Mouse (Mus musculus): ENCODE measurements around the gene Lcp1. TPM values are rescaled to one million over a fixed set of nuclear protein-coding genes. Genes with fewer than 3 reads are reported as not detected.

The Lcp1 gene
- total and polyA plus RNA-seq, 2 experiments: 15.5 to 55.5 TPM

- Histone ChIP-seq H3K4me3 (ENCODE audit: insufficient read depth, low read depth, low read length) (no peak overlapping the region), H3K27me3 (ENCODE audit: control insufficient read depth, insufficient read depth, low read length) (no peaks in the 10 kb centered on the region), H3K9ac (ENCODE audit: low read depth, low read length) (no peak overlapping the region), H3K36me3 (ENCODE audit: control insufficient read depth, insufficient read depth, low read length) (no peaks in the 10 kb centered on the region), H3K4me1 (ENCODE audit: control insufficient read depth, insufficient read depth, low read length) (peaks cover 16% of the 10 kb centered on the region), H3K27ac (replicated peaks; ENCODE audit: insufficient read depth, low read depth, low read length) (no peak overlapping the region), H3K79me2 (ENCODE audit: control insufficient read depth, insufficient read depth, low read length) (peaks cover 14% of the 10 kb centered on the region; the same call in 1 of the 2 replicates)
- DNase-seq (ENCODE audit: extremely low read depth, low read depth, low spot score): peak; percentile 85
- no peak for TF ChIP-seq CTCF (IDR thresholded peaks at IDR 0.05; ENCODE audit: low read depth, low read length)
- TF ChIP-seq POLR2A (IDR thresholded peaks at IDR 0.05; ENCODE audit: extremely low read depth, insufficient read depth, low read length): no peak
- WGBS: 32% methylated on average over 8 of the region's 8 CpGs
Measured at GRCm38 (mm10) chr14:75154481-75154880, 23.6 kb downstream of the Lcp1 start.

- Histone ChIP-seq H3K27me3 (ENCODE audit: control insufficient read depth, insufficient read depth, low read length) (no peaks in the 10 kb centered on the region), H3K27ac (replicated peaks; ENCODE audit: insufficient read depth, low read depth, low read length) (no peak overlapping the region), H3K9ac (ENCODE audit: low read depth, low read length) (no peak overlapping the region), H3K4me1 (ENCODE audit: control insufficient read depth, insufficient read depth, low read length) (peaks cover 6% of the 10 kb centered on the region), H3K79me2 (ENCODE audit: control insufficient read depth, insufficient read depth, low read length) (peaks cover 7% of the 10 kb centered on the region; the same call in 1 of the 2 replicates), H3K4me3 (ENCODE audit: insufficient read depth, low read depth, low read length) (no peak overlapping the region), H3K36me3 (ENCODE audit: control insufficient read depth, insufficient read depth, low read length) (no peaks in the 10 kb centered on the region; the same call in 1 of the 2 replicates)
- TF ChIP-seq POLR2A (IDR thresholded peaks at IDR 0.05; ENCODE audit: extremely low read depth, insufficient read depth, low read length) (no peak), CTCF (IDR thresholded peaks at IDR 0.05; ENCODE audit: low read depth, low read length) (no peak)
- no peak for DNase-seq (ENCODE audit: extremely low read depth, low read depth, low spot score)
- WGBS: 82% methylated on average over 2 of the region's 2 CpGs
Measured at GRCm38 (mm10) chr14:75159375-75159774, 28.5 kb downstream of the Lcp1 start.

- peak; percentile 41 for DNase-seq (ENCODE audit: extremely low read depth, low read depth, low spot score)
- Histone ChIP-seq H3K9ac (ENCODE audit: low read depth, low read length) (no peak overlapping the region), H3K27me3 (ENCODE audit: control insufficient read depth, insufficient read depth, low read length) (no peaks in the 10 kb centered on the region), H3K4me1 (ENCODE audit: control insufficient read depth, insufficient read depth, low read length) (no peaks in the 10 kb centered on the region; the same call in 1 of the 2 replicates), H3K4me3 (ENCODE audit: insufficient read depth, low read depth, low read length) (no peak overlapping the region), H3K27ac (replicated peaks; ENCODE audit: insufficient read depth, low read depth, low read length) (peak overlapping the region; percentile 73; the same call in 1 of the 2 replicates), H3K79me2 (ENCODE audit: control insufficient read depth, insufficient read depth, low read length) (peaks cover 4% of the 10 kb centered on the region), H3K36me3 (ENCODE audit: control insufficient read depth, insufficient read depth, low read length) (no peaks in the 10 kb centered on the region; the same call in 1 of the 2 replicates)
- no peak for TF ChIP-seq CTCF (IDR thresholded peaks at IDR 0.05; ENCODE audit: low read depth, low read length)
- no peak for TF ChIP-seq POLR2A (IDR thresholded peaks at IDR 0.05; ENCODE audit: extremely low read depth, insufficient read depth, low read length)
- 86% methylated on average over 8 of the region's 8 CpGs for WGBS
Measured at GRCm38 (mm10) chr14:75163866-75164265, 33.0 kb downstream of the Lcp1 start.

DNA sequence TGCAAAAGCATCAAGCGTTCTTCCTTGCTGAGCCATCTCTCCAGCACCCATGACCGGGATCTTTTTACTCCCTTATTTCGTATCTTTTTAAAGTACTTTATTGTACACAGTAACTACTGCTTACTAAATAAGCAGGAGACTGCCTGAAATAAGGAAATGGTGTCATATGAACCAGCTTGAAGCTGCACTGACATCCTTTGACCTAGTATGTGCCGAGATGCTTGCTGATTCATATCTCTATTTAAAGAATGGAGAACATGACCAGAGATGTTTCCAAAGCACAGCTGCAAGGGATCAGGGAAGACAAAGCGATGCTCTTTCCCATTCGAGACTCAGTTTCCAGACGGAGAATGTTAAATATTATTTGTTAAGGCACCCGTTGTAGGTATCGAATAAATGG is 33.4 kb downstream of the Lcp1 start:
- no peak for TF ChIP-seq POLR2A (IDR thresholded peaks at IDR 0.05; ENCODE audit: extremely low read depth, insufficient read depth, low read length)
- TF ChIP-seq CTCF (IDR thresholded peaks at IDR 0.05; ENCODE audit: low read depth, low read length): no peak
- Histone ChIP-seq H3K4me3 (ENCODE audit: insufficient read depth, low read depth, low read length) (no peak overlapping the region), H3K79me2 (ENCODE audit: control insufficient read depth, insufficient read depth, low read length) (peaks cover 3% of the 10 kb centered on the region), H3K4me1 (ENCODE audit: control insufficient read depth, insufficient read depth, low read length) (no peaks in the 10 kb centered on the region; the same call in 1 of the 2 replicates), H3K27ac (replicated peaks; ENCODE audit: insufficient read depth, low read depth, low read length) (peak overlapping the region; percentile 73), H3K9ac (ENCODE audit: low read depth, low read length) (no peak overlapping the region), H3K27me3 (ENCODE audit: control insufficient read depth, insufficient read depth, low read length) (no peaks in the 10 kb centered on the region), H3K36me3 (ENCODE audit: control insufficient read depth, insufficient read depth, low read length) (no peaks in the 10 kb centered on the region; the same call in 1 of the 2 replicates)
- peak; percentile 38 for DNase-seq (ENCODE audit: extremely low read depth, low read depth, low spot score)
- WGBS: 90% methylated on average over 9 of the region's 9 CpGs

GRCm38 (mm10) chr14:75165574-75166131 is 34.8 kb downstream of the Lcp1 start:
- Histone ChIP-seq H3K27ac (replicated peaks; ENCODE audit: insufficient read depth, low read depth, low read length) (no peak overlapping the region), H3K79me2 (ENCODE audit: control insufficient read depth, insufficient read depth, low read length) (peaks cover 3% of the 10 kb centered on the region), H3K27me3 (ENCODE audit: control insufficient read depth, insufficient read depth, low read length) (no peaks in the 10 kb centered on the region), H3K4me3 (ENCODE audit: insufficient read depth, low read depth, low read length) (no peak overlapping the region), H3K36me3 (ENCODE audit: control insufficient read depth, insufficient read depth, low read length) (no peaks in the 10 kb centered on the region; the same call in 1 of the 2 replicates), H3K9ac (ENCODE audit: low read depth, low read length) (no peak overlapping the region), H3K4me1 (ENCODE audit: control insufficient read depth, insufficient read depth, low read length) (no peaks in the 10 kb centered on the region; the same call in 1 of the 2 replicates)
- DNase-seq (ENCODE audit: extremely low read depth, low read depth, low spot score): no peak
- WGBS: 90% methylated on average over 2 of the region's 2 CpGs
- no peak for TF ChIP-seq CTCF (IDR thresholded peaks at IDR 0.05; ENCODE audit: low read depth, low read length)
- TF ChIP-seq POLR2A (IDR thresholded peaks at IDR 0.05; ENCODE audit: extremely low read depth, insufficient read depth, low read length): no peak

GRCm38 (mm10) chr14:75168501-75168900 is 37.6 kb downstream of the Lcp1 start:
- Histone ChIP-seq H3K36me3 (ENCODE audit: control insufficient read depth, insufficient read depth, low read length) (no peaks in the 10 kb centered on the region), H3K9ac (ENCODE audit: low read depth, low read length) (no peak overlapping the region), H3K4me1 (ENCODE audit: control insufficient read depth, insufficient read depth, low read length) (no peaks in the 10 kb centered on the region; the same call in 1 of the 2 replicates), H3K79me2 (ENCODE audit: control insufficient read depth, insufficient read depth, low read length) (peaks cover 3% of the 10 kb centered on the region), H3K4me3 (ENCODE audit: insufficient read depth, low read depth, low read length) (no peak overlapping the region), H3K27me3 (ENCODE audit: control insufficient read depth, insufficient read depth, low read length) (no peaks in the 10 kb centered on the region), H3K27ac (replicated peaks; ENCODE audit: insufficient read depth, low read depth, low read length) (no peak overlapping the region)
- WGBS: 75% methylated on average over 3 of the region's 3 CpGs
- TF ChIP-seq CTCF (IDR thresholded peaks at IDR 0.05; ENCODE audit: low read depth, low read length) (no peak), POLR2A (IDR thresholded peaks at IDR 0.05; ENCODE audit: extremely low read depth, insufficient read depth, low read length) (no peak)
- no peak for DNase-seq (ENCODE audit: extremely low read depth, low read depth, low spot score)
